26 mouse cellular contexts compared by ENCODE assay signal in genomic region chr6:83890281-83891015, GRCm38 (mm10). TPM values are rescaled to one million over a fixed set of nuclear protein-coding genes. Genes with fewer than 3 reads are reported as not detected.
A peak's percentile ranks its signal among the peaks of the same experiment; 100 is the strongest.
DNase-seq lines count a peak whose midpoint lies in the region; ATAC-seq and TF ChIP-seq lines count a peak whose summit lies in the region.
"Had no signal": no experiment of that assay in that cellular context is flagged by ENCODE, and none has a peak within 500 bp of the region (broad histone marks: within the 10 kb centered on the region; RNA-seq: fewer than 3 reads in every experiment).

No protein-coding gene starts in this region.

- H3K4me2 ChIP-seq in heart, embryonic 11.5 days, result no peak overlapping the region
- no peak overlapping the region for H3K4me2 ChIP-seq in stomach, postnatal 0 days (replicated peaks; ENCODE audit: low read depth)
- H3K4me2 ChIP-seq: embryonic facial prominence, embryonic 13.5 days; embryonic facial prominence, embryonic 15.5 days; forebrain, embryonic 12.5 days had no signal

- no peaks in the 10 kb centered on the region for H3K36me3 ChIP-seq in heart, embryonic 11.5 days (ENCODE audit: control insufficient read depth, insufficient read depth, low read length)
- H3K36me3 ChIP-seq in ES-Bruce4 (ENCODE audit: control insufficient read depth, insufficient read depth, low read length, poor library complexity, severe bottlenecking) (no peaks in the 10 kb centered on the region), ES-E14 (ENCODE audit: control insufficient read depth, insufficient read depth, low read length, poor library complexity, severe bottlenecking) (no peaks in the 10 kb centered on the region)
- no peaks in the 10 kb centered on the region for H3K36me3 ChIP-seq in stomach, postnatal 0 days (ENCODE audit: control insufficient read depth, insufficient read depth, low read length)
- H3K36me3 ChIP-seq: embryonic facial prominence, embryonic 13.5 days; embryonic facial prominence, embryonic 15.5 days; forebrain, embryonic 10.5 days; forebrain, embryonic 12.5 days had no signal

- in situ Hi-C loops in ES-E14 (cut with MboI; ENCODE audit: low sequenced_read_pairs in 2 of 2, unreplicated experiment in 2 of 2), result no loop called here

- no peaks in the 10 kb centered on the region for H3K27me3 ChIP-seq in heart, embryonic 11.5 days (ENCODE audit: control insufficient read depth, insufficient read depth, low read length)
- H3K27me3 ChIP-seq in ES-Bruce4 (ENCODE audit: control insufficient read depth, insufficient read depth, low read length, poor library complexity, severe bottlenecking), result no peaks in the 10 kb centered on the region
- H3K27me3 ChIP-seq in stomach, postnatal 0 days (ENCODE audit: control insufficient read depth, insufficient read depth, low read length), result no peaks in the 10 kb centered on the region
- H3K27me3 ChIP-seq: CH12.LX; embryonic facial prominence, embryonic 13.5 days; embryonic facial prominence, embryonic 15.5 days; forebrain, embryonic 12.5 days had no signal

- WGBS in heart, embryonic 11.5 days (ENCODE audit: insufficient replicate concordance), result 40% methylated on average over 2 of the region's 2 CpGs
- 27% methylated on average over 2 of the region's 2 CpGs for WGBS in stomach, postnatal 0 days
- WGBS in lung, adult 2 months, result 55% methylated on average over 2 of the region's 2 CpGs

- H3K4me3 ChIP-seq in heart, embryonic 11.5 days (ENCODE audit: low read depth, low read length), result no peak overlapping the region
- H3K4me3 ChIP-seq in ES-Bruce4 (ENCODE audit: low read depth, low read length) (no peak overlapping the region), ES-E14 (ENCODE audit: insufficient read depth in 1 of 2, low read depth in 1 of 2, low read length in 2 of 2, poor library complexity in 1 of 2, severe bottlenecking in 1 of 2) (no peak overlapping the region)
- H3K4me3 ChIP-seq in stomach, postnatal 0 days (ENCODE audit: low read depth, low read length), result no peak overlapping the region
- no peak overlapping the region for H3K4me3 ChIP-seq in lung, adult 2 months (replicated peaks; ENCODE audit: extremely low read depth, low read depth, low read length)
- H3K4me3 ChIP-seq: embryonic facial prominence, embryonic 13.5 days; embryonic facial prominence, embryonic 15.5 days; erythroblast, embryonic 14.5 days; forebrain, embryonic 10.5 days; forebrain, embryonic 12.5 days had no signal

- peak; percentile 76 for TF ChIP-seq EP300 in ES-Bruce4 (IDR thresholded peaks at IDR 0.05; ENCODE audit: insufficient read depth, low read depth, low read length)
- TF ChIP-seq EP300 in stomach, postnatal 0 days (optimal IDR thresholded peaks at IDR 0.05), result no peak

- ATAC-seq in heart, embryonic 11.5 days (replicated peaks; ENCODE audit: insufficient number of reproducible peaks, low FRiP score, low TSS enrichment), result no peak
- no peak for ATAC-seq in stomach, postnatal 0 days (ENCODE audit: low FRiP score, low TSS enrichment)
- ATAC-seq: CD4-positive, CD25-positive, alpha-beta regulatory T cell, adult 4 months; forebrain, embryonic 14.5 days; forebrain, embryonic 16.5 days had no signal

- H3K9ac ChIP-seq in heart, embryonic 11.5 days (ENCODE audit: low read depth, low read length), result no peak overlapping the region
- H3K9ac ChIP-seq in ES-Bruce4 (ENCODE audit: low read depth, poor library complexity, severe bottlenecking) (no peak overlapping the region), ES-E14 (ENCODE audit: insufficient read depth, low read depth, low read length, poor library complexity, severe bottlenecking) (no peak overlapping the region)
- H3K9ac ChIP-seq in stomach, postnatal 0 days (ENCODE audit: low read length), result no peak overlapping the region
- H3K9ac ChIP-seq: embryonic facial prominence, embryonic 13.5 days; embryonic facial prominence, embryonic 15.5 days; forebrain, embryonic 12.5 days had no signal

- no peak for TF ChIP-seq POLR2A in ES-Bruce4 (IDR thresholded peaks at IDR 0.05; ENCODE audit: insufficient read depth, low read length)
- TF ChIP-seq POLR2A in lung, adult 2 months (IDR thresholded peaks at IDR 0.05; ENCODE audit: borderline replicate concordance, extremely low read depth, low read depth, low read length), result no peak

- no peak for TF ChIP-seq CTCF in ES-Bruce4 (IDR thresholded peaks at IDR 0.05; ENCODE audit: low read depth, low read length)
- TF ChIP-seq CTCF in stomach, postnatal 0 days (IDR thresholded peaks at IDR 0.05; ENCODE audit: low read depth), result no peak
- TF ChIP-seq CTCF in lung, adult 2 months (IDR thresholded peaks at IDR 0.05; ENCODE audit: insufficient read depth, low read length), result no peak

- no peaks in the 10 kb centered on the region for H3K9me3 ChIP-seq in heart, embryonic 11.5 days (replicated peaks; ENCODE audit: control insufficient read depth, low read length)
- H3K9me3 ChIP-seq in ES-Bruce4 (replicated peaks; ENCODE audit: control insufficient read depth, insufficient read depth, low read length, poor library complexity, severe bottlenecking), result no peaks in the 10 kb centered on the region
- no peaks in the 10 kb centered on the region for H3K9me3 ChIP-seq in ES-E14 (ENCODE audit: control insufficient read depth, insufficient read depth, low read depth, low read length)
- no peaks in the 10 kb centered on the region for H3K9me3 ChIP-seq in stomach, postnatal 0 days (ENCODE audit: control insufficient read depth, low read length)
- H3K9me3 ChIP-seq: embryonic facial prominence, embryonic 13.5 days; embryonic facial prominence, embryonic 15.5 days; forebrain, embryonic 10.5 days; forebrain, embryonic 12.5 days had no signal

- H3K27ac ChIP-seq in heart, embryonic 11.5 days (ENCODE audit: low read depth, low read length), result no peak overlapping the region
- H3K27ac ChIP-seq in ES-Bruce4 (ENCODE audit: insufficient read depth, low read length) (peak overlapping the region; percentile 93), ES-E14 (ENCODE audit: insufficient read depth, low read depth, low read length, poor library complexity, severe bottlenecking) (peak overlapping the region; percentile 92; the same call in 1 of the 2 replicates)
- no peak overlapping the region for H3K27ac ChIP-seq in stomach, postnatal 0 days (replicated peaks)
- H3K27ac ChIP-seq: embryonic facial prominence, embryonic 13.5 days; embryonic facial prominence, embryonic 15.5 days; forebrain, embryonic 10.5 days; forebrain, embryonic 12.5 days had no signal

- no peaks in the 10 kb centered on the region for H3K4me1 ChIP-seq in heart, embryonic 11.5 days (ENCODE audit: control insufficient read depth, insufficient read depth, low read length)
- H3K4me1 ChIP-seq in ES-Bruce4 (ENCODE audit: control insufficient read depth, insufficient read depth, low read length) (peaks cover 10% of the 10 kb centered on the region), ES-E14 (ENCODE audit: control insufficient read depth in 2 of 2, insufficient read depth in 2 of 2, low read length in 2 of 2, poor library complexity in 1 of 2) (peaks cover 17 to 27% of the 10 kb centered on the region in 2 experiments)
- H3K4me1 ChIP-seq in stomach, postnatal 0 days (replicated peaks; ENCODE audit: control insufficient read depth, insufficient read depth), result no peaks in the 10 kb centered on the region
- H3K4me1 ChIP-seq in lung, adult 2 months (ENCODE audit: control insufficient read depth, insufficient read depth, low read length), result no peaks in the 10 kb centered on the region
- H3K4me1 ChIP-seq: embryonic facial prominence, embryonic 13.5 days; embryonic facial prominence, embryonic 15.5 days; forebrain, embryonic 10.5 days; forebrain, embryonic 12.5 days had no signal

- DNase-seq in heart, adult 11 months, result peak; percentile 37
- DNase-seq in ES-E14 (ENCODE audit: low read depth, low spot score) (peak; percentile 82), ZHBTc4 (ENCODE audit: low read depth, low spot score) (peak; percentile 91)
- DNase-seq in stomach, postnatal 0 days (ENCODE audit: low spot score), result no peak
- DNase-seq in lung, adult 2 months, result no peak
- DNase-seq: adrenal gland, postnatal 10 days; adrenal gland, postnatal 25 days; B cell, adult 2 months; cerebellum, adult 11 months; cerebellum, adult 18-20 months; cerebellum, adult 8-10 months; cerebellum, adult 9-11 months; cerebellum, postnatal 14 days; cerebellum, postnatal 36 days; embryo, embryonic 11 days had no signal

TF ChIP-seq in ES-E14, 5 proteins besides CTCF, POLR2A, EP300 and RAD21:
- TF ChIP-seq HCFC1 (IDR thresholded peaks at IDR 0.05; ENCODE audit: borderline replicate concordance, insufficient read depth, low read length), result no peak
- peak; percentile 91 for TF ChIP-seq ZNF384 (IDR thresholded peaks at IDR 0.05; ENCODE audit: low read depth, low read length)
- peak; percentile 92 for TF ChIP-seq MAFK (IDR thresholded peaks at IDR 0.05; ENCODE audit: insufficient read depth, low read depth, low read length)
- TF ChIP-seq CHD2 (IDR thresholded peaks at IDR 0.05; ENCODE audit: low read depth, low read length), result peak; percentile 40; the same call in 1 of the 2 replicates

RNA-seq across cellular contexts. Expression of gene Zfp638, which starts 23.5 kb away (rescaled TPM):
- 54.0 and 59.5 TPM in 2 replicates for polyA plus RNA-seq in heart, embryonic 11.5 days (2014; fragmentation: Nextera tagmentation; extraction: Ambion mirVana)
- 162 and 177 TPM in 2 replicates for polyA plus RNA-seq in ES-Bruce4 (2011; ENCODE audit: insufficient read depth, insufficient read length, low read depth, missing spikeins)
- 96.6 and 129 TPM in 2 replicates for total RNA-seq in ES-E14 (2012; rRNA removed)
- 19.9 and 21.1 TPM in 2 replicates for polyA plus RNA-seq in stomach, postnatal 0 days (2015; fragmentation: Nextera tagmentation; extraction: Ambion mirVana)
- polyA plus RNA-seq in lung, adult 2 months (2012; rRNA removed), result 7.3 and 11.0 TPM in 2 replicates

RNA-seq across cellular contexts. Expression of gene Paip2b, which starts 58.9 kb away (rescaled TPM):
- polyA plus RNA-seq in heart, embryonic 11.5 days (2014; fragmentation: Nextera tagmentation; extraction: Ambion mirVana), result 16.2 and 16.9 TPM in 2 replicates
- polyA plus RNA-seq in ES-Bruce4 (2011; ENCODE audit: insufficient read depth, insufficient read length, low read depth, missing spikeins), result 40.9 and 44.2 TPM in 2 replicates
- 48.9 and 57.8 TPM in 2 replicates for total RNA-seq in ES-E14 (2012; rRNA removed)
- 7.1 and 9.1 TPM in 2 replicates for polyA plus RNA-seq in stomach, postnatal 0 days (2015; fragmentation: Nextera tagmentation; extraction: Ambion mirVana)
- polyA plus RNA-seq in lung, adult 2 months (2012; rRNA removed), result 10.0 and 12.3 TPM in 2 replicates

Comparison
In these comparisons a context has a peak if more than half of its experiments do, and no peak if none do; other contexts are left out.
1. DNase-seq: peak in heart, adult 11 months (single experiment), ES-E14 (single experiment) and ZHBTc4 (single experiment); none in stomach, postnatal 0 days (single experiment) and lung, adult 2 months (single experiment).
2. H3K27ac ChIP-seq: peak in ES-Bruce4 (single experiment) and ES-E14 (single experiment); none in heart, embryonic 11.5 days (single experiment) and stomach, postnatal 0 days (single experiment).